Mouse (Mus musculus): Measurements from ENCODE around the gene Il17rd. TPM values are rescaled to one million over a fixed set of nuclear protein-coding genes. Genes with fewer than 3 reads are reported as not detected.
A peak's percentile ranks its signal among the peaks of the same experiment; 100 is the strongest.

Gene Il17rd
- polyA plus RNA-seq, 1 experiment from 2014 or later, result 3.0 TPM

DNA sequence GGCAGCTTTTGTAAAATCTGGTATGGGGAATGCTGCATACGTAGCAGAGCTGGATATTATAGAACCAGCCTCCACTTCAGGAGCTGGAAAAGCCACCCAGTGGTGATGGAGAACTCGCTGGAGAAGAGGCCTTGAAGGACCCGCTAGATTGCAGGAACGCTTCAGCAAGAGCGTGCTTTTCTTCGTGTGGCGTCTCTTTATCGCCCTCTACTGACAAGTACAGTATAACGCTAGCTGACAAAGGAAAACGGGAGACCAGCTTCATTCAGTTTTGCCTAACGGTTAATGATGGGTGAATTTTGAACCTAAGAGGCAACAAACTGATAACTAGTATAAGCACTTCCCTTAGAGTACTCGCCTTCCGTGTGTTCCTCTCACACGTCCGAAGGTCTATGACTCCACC, 9.0 kb upstream of the Il17rd start:
- no peaks in the 10 kb centered on the region for H3K27me3 ChIP-seq (ENCODE audit: insufficient read depth, poor library complexity, severe bottlenecking)
- peak; percentile 88 for DNase-seq (ENCODE audit: low spot score)
- WGBS, result 3% methylated on average over 15 of the region's 15 CpGs
- H3K27ac ChIP-seq, result peak overlapping the region; percentile 47; the same call in 1 of the 2 replicates
- peak overlapping the region; percentile 23; the same call in 1 of the 2 replicates for H3K4me3 ChIP-seq
- peaks cover 7% of the 10 kb centered on the region; the same call in 1 of the 2 replicates for H3K4me1 ChIP-seq
- no peaks in the 10 kb centered on the region for H3K9me3 ChIP-seq
- H3K36me3 ChIP-seq, result no peaks in the 10 kb centered on the region

DNA sequence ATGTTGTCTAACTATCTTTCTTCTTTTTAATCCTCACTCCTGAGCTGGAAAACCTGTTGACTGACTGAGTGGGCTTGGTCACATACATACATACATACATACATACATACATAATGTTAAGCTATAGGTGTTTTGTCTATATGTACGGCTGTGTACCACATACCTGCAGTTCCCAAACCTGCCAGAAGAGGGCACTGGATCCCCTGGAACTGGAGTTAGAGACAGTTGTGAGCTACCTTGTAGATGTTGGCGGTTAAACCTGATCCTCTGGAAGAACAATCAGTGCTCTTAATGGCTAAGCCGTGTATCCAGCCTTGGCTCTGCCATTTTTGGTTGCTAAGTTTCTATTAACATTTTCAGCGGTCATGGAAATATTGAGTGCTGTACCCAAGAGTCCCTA, 7.6 kb upstream of the Il17rd start:
- WGBS, result 18% methylated on average over 4 of the region's 4 CpGs
- Histone ChIP-seq H3K27me3 (ENCODE audit: insufficient read depth, poor library complexity, severe bottlenecking) (no peaks in the 10 kb centered on the region), H3K27ac (no peak overlapping the region), H3K36me3 (no peaks in the 10 kb centered on the region), H3K9me3 (no peaks in the 10 kb centered on the region), H3K4me3 (no peak overlapping the region), H3K4me1 (peaks cover 7% of the 10 kb centered on the region; the same call in 1 of the 2 replicates)
- DNase-seq (ENCODE audit: low spot score), result peak; percentile 82

DNA sequence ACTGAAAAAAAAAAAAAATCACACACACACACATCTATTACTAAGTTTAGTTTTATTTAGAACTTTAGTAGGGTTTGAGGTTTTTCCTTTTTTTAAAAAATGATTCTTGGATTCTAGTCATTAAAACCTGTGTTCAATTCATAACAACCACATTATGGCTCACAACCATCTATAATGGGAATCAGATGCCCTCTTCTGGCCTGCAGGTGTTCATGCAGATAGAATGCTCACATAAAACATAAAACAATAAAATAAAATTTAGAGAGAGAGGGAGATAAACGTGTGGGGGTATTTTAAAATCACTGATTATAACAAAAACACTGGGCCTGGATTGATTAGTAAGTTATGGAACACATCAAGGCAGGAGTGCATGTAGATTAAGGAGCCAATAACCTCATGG, 1.2 kb upstream of the Il17rd start:
- H3K36me3 ChIP-seq, result no peaks in the 10 kb centered on the region
- no peak for DNase-seq (ENCODE audit: low spot score)
- H3K9me3 ChIP-seq, result no peaks in the 10 kb centered on the region
- H3K27ac ChIP-seq, result no peak overlapping the region
- H3K4me1 ChIP-seq, result peaks cover 28% of the 10 kb centered on the region
- 71% methylated on average over 1 of the region's 1 CpGs for WGBS
- peaks cover 11% of the 10 kb centered on the region for H3K27me3 ChIP-seq (ENCODE audit: insufficient read depth, poor library complexity, severe bottlenecking)
- no peak overlapping the region for H3K4me3 ChIP-seq

DNA sequence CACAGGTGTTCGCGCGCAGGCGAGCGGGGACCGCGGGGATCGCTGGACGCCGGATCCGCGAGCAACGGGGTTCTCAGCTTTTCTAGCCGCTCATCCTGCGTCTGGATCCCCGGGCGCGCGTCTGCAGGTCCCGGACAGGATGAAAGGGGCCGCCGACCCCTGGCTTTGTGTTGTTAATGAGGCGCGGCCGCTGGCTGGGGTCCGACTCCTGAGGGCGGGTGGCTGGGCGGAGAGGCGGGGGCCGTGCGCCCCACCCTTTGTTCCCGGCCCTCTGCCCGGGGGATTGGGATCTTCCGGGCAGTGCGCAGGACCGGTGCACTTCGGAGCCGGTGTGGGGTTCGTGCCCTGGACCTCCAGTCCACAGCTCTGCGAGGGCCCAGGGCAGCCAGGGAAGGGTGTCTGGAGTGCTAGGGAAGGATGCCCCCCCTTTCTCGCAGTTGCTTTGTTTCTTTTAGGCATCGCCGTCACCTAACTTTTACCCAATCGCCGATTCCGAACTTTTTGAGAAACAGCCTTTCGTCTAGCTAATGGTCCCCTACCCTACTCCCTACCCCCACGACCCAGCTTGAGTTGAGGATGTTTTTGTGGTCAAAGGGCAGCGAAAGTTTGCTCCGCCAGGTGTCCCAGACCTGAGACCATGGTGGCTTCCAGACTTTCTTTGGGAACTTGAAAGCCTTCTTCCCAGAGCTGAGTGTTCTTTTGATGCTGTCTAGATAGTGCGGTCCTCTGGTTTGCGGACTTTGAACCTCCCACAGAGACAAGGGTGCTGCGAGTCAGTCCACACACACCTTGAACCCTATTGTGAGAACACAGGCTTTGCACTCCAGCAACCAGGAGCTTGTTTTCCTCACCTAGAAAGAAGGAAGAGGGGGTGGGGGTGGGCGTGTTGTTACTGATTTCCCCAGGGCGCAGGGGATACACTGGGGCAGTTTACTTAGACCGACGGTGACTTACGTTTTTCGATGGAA, 824 bp downstream of the Il17rd start:
- Histone ChIP-seq H3K4me1 (peaks cover 49% of the 10 kb centered on the region), H3K9me3 (no peaks in the 10 kb centered on the region), H3K27ac (peak overlapping the region; percentile 90), H3K36me3 (no peaks in the 10 kb centered on the region), H3K4me3 (peak overlapping the region; percentile 84), H3K27me3 (ENCODE audit: insufficient read depth, poor library complexity, severe bottlenecking) (peaks cover 11% of the 10 kb centered on the region)
- under 1% methylated on average over 59 of the region's 59 CpGs for WGBS
- peak; percentile 81 for DNase-seq (ENCODE audit: low spot score)

DNA sequence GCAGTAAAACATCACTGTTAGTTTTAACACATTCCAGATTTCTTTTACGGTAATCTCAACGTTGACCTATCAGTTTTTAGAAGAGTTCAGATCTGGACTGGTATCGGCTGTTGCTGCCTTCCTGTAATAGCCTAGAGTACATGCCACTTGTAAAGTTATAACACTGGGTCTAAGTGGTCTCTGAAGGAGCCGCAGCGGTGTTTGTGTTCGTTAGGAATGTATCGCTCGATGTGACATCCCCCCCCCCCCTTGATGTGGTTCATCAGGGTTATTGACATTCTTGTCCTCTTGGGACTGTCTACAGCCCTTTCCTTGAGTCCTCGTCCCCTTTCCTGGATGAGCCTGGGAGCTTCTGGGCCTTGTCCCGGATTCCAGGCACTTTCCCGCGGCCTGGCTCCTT, 1.7 kb downstream of the Il17rd start:
- Histone ChIP-seq H3K27ac (no peak overlapping the region), H3K36me3 (no peaks in the 10 kb centered on the region), H3K4me1 (peaks cover 57% of the 10 kb centered on the region), H3K9me3 (no peaks in the 10 kb centered on the region), H3K27me3 (ENCODE audit: insufficient read depth, poor library complexity, severe bottlenecking) (peaks cover 11% of the 10 kb centered on the region), H3K4me3 (peak overlapping the region; percentile 84)
- no peak for DNase-seq (ENCODE audit: low spot score)
- 11% methylated on average over 12 of the region's 12 CpGs for WGBS

DNA sequence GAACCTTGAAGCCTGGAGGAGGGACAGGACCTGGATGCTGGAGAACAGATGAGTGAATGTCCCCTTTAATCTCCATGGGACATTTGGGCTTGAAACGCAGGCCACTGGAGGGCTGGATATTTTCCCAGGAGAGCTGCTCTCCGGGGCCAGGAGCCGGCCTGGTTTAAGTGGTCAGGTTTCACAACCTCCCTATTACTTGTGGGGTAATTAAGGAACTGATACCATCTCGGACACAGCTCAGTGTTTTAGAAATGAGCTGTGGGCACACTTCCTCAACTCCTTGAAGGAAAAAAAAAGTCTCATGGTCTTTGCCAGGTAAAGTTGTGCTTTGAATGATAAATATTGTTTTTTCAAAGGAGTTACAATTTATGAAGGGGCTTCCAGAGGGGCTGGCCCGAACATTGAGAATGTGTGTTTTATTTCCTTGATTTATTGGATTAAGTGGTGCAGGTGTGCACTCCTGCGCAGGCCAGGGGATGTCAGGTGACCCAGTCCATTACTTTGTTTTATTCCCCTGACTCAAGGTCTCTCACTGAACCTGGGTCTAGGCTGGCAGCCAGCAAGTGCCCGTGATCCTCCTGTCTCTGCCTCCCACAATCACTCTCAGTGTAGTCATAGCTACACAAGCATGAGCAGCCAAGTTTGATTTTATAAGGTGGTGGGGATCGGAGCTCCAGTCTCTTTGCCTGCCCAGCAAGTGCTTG, 3.7 kb downstream of the Il17rd start:
- H3K4me1 ChIP-seq, result peaks cover 68% of the 10 kb centered on the region
- no peak overlapping the region for H3K4me3 ChIP-seq
- WGBS, result 53% methylated on average over 8 of the region's 8 CpGs

DNA sequence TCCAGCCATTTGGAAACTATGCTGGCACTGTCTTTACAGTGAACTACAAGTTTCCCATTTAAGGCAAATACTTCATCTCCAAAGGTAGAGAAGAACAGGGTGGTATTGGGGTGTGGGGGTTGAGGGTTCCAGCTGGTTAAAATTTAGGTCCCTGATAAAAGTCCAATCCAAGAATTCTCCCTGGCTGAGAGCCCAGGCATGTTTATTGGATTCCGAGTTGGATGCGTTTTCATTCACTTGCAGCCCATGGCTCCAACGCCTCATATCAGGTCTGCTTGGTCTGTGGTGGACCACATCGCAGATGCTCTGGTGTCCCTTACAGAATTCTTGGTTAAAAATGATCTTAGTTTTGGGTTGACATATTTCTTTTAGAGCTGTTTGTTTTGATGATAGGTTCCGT, 4.7 kb downstream of the Il17rd start:
- DNase-seq (ENCODE audit: low spot score), result no peak
- H3K9me3 ChIP-seq, result no peaks in the 10 kb centered on the region
- no peak overlapping the region for H3K4me3 ChIP-seq
- H3K27ac ChIP-seq, result 0 out of 2 replicates have a peak overlapping the region, but pooled peaks have one; percentile 65
- whole genome bisulfite sequencing, result 54% methylated on average over 5 of the region's 5 CpGs
- H3K4me1 ChIP-seq, result peaks cover 76% of the 10 kb centered on the region
- H3K36me3 ChIP-seq, result no peaks in the 10 kb centered on the region
- H3K27me3 ChIP-seq (ENCODE audit: insufficient read depth, poor library complexity, severe bottlenecking), result peaks cover 11% of the 10 kb centered on the region

More for the DNA sequence above, 3.7 kb downstream of the Il17rd start:
- no peak overlapping the region for H3K27ac ChIP-seq
- no peaks in the 10 kb centered on the region for H3K9me3 ChIP-seq
- H3K27me3 ChIP-seq (ENCODE audit: insufficient read depth, poor library complexity, severe bottlenecking), result peaks cover 11% of the 10 kb centered on the region
- no peaks in the 10 kb centered on the region for H3K36me3 ChIP-seq
- DNase-seq (ENCODE audit: low spot score), result no peak

DNA sequence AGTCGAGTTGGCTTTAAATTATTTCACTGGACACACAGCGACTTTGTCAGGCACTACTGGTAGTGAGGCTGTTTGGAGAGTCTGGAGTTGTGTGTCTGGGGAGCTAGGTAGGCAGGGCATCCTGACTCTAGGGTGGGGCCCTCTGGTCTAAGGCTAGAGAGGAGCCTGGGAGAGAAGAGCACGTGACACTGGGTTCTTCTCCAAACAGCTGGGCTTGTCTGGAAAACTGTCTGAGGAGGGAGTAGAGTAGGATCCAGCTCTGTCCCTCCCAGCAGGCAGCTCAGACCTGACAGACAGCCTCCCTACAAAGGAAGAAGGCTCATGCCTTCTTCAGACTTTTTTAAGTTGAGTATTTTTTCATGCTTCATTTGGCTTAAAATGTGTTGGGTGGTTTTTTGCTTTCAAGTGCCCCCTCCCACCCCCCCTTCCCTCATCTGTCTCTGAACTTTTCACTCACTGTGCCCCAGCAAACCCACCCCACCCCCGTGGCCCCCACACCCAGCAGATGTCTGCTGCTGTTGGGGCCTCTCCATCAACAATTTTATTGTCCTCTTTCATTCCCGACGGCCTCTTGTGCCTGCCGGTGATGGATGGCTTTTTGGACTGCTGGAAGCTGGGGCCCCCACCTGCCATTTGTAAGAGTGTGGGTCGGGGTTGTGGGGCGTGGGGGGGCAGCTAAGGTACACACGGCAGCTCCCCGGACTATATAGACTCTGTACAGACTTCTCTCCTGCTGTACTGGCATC, 5.7 kb downstream of the Il17rd start:
- Histone ChIP-seq H3K4me3 (peak overlapping the region; percentile 40), H3K9me3 (no peaks in the 10 kb centered on the region), H3K36me3 (no peaks in the 10 kb centered on the region), H3K4me1 (peaks cover 77% of the 10 kb centered on the region), H3K27me3 (ENCODE audit: insufficient read depth, poor library complexity, severe bottlenecking) (peaks cover 11% of the 10 kb centered on the region), H3K27ac (peak overlapping the region; percentile 65)
- WGBS, result 2% methylated on average over 11 of the region's 11 CpGs
- no peak for DNase-seq (ENCODE audit: low spot score)

DNA sequence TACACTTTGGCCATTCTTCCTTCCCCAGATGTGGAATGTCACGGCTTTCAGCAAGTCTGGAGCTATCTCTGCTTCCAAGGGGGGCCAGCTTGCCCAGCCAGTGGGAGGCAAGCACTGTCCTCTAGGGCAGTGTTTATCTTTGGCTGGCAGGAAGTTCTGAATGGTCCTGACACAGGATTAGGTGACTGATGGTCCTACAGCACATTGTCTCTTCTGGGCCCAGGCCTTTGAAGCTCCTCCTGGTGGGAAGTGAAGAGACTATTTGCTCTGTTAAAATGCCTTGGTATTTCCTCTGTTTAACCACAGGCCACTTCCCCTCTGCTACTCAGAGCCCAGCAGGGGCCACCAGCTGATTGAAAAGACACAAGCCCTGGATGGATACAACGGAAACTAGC, 6.2 kb downstream of the Il17rd start:
- H3K4me1 ChIP-seq, result peaks cover 75% of the 10 kb centered on the region
- WGBS, result 0% methylated on average over 2 of the region's 2 CpGs
- peak overlapping the region; percentile 65; the same call in 1 of the 2 replicates for H3K27ac ChIP-seq
- peaks cover 11% of the 10 kb centered on the region for H3K27me3 ChIP-seq (ENCODE audit: insufficient read depth, poor library complexity, severe bottlenecking)
- DNase-seq (ENCODE audit: low spot score), result peak; percentile 81
- no peaks in the 10 kb centered on the region for H3K9me3 ChIP-seq
- no peaks in the 10 kb centered on the region for H3K36me3 ChIP-seq
- peak overlapping the region; percentile 40 for H3K4me3 ChIP-seq

DNA sequence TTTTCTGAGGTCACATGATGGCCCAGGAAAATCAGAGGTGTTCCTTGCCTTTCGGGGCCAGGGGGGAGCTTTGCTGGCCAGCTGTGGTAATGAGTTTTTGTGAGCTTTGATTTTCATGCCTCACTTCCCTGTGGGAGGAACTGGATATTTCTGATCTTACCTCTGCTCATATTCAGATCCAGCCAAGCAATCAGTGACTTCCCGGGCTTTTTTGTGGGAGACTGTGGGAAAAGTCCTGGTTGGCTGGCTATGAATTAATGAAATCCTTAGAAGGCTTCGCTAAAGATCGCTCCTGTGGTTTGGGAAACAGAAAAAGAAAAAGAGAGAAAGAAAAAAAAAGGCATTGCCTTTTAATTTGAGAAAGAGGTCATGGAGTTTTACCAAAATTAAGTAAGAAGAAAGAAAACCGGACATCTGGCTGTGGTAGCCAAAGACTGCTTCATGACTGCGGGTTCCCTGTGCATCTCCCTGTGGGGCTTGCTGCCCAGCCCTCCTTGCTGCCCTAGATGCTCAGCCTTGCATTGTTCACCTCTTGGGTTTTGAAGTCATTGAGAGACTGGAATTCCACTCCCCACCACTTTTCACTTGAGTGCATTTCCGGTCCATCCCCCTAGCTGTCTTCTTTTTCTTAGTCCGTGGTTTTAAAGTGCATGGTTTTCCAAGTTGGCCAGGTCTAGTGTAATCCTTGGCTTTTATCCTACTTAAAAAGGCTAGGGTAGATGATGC, 9.7 kb downstream of the Il17rd start:
- Histone ChIP-seq H3K4me3 (no peak overlapping the region), H3K36me3 (no peaks in the 10 kb centered on the region), H3K27me3 (ENCODE audit: insufficient read depth, poor library complexity, severe bottlenecking) (no peaks in the 10 kb centered on the region), H3K27ac (no peak overlapping the region), H3K4me1 (peaks cover 65% of the 10 kb centered on the region), H3K9me3 (no peaks in the 10 kb centered on the region)
- no peak for DNase-seq (ENCODE audit: low spot score)
- WGBS, result 66% methylated on average over 8 of the region's 8 CpGs

DNA sequence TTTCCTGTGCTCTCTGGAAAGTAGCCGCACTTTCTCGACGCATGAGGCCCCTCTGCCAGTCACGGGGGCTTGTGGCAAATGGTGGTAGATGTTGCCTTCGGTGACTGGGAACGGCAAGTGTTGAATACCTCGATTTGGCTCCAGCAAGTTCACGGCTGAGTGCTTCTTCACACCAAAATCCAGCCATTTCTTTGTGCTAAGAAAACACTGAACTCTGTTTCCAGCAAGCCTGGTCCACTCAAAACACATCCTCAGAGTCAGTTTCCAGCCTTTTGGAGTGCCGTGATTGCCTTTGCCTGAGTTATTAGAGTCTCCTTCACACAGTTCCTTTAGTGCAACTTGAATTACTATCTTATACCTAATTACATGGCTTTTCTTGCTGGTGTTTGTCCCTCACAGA, 11.3 kb downstream of the Il17rd start:
- Histone ChIP-seq H3K27me3 (ENCODE audit: insufficient read depth, poor library complexity, severe bottlenecking) (no peaks in the 10 kb centered on the region), H3K27ac (0 out of 2 replicates have a peak overlapping the region, but pooled peaks have one; percentile 42), H3K9me3 (no peaks in the 10 kb centered on the region), H3K4me3 (no peak overlapping the region), H3K36me3 (no peaks in the 10 kb centered on the region), H3K4me1 (peaks cover 49% of the 10 kb centered on the region)
- WGBS, result 38% methylated on average over 9 of the region's 9 CpGs
- DNase-seq (ENCODE audit: low spot score), result no peak

All from heart, embryonic 10.5 days (tissue).